Mouse (Mus musculus) cerebellum, adult 9-11 months (tissue): ENCODE data around the gene Cpm.
"Not testable (repeated sequence)": the region's sequence is repeated elsewhere in the genome, so short reads cannot be mapped to it uniquely, and the experiment has no call there.

Source experiments
- DNase-seq: peaks from one replicate; pipeline ENCODE4 v3.0.0; 2022

Cpm gene

GRCm38 (mm10) chr10:117629169-117629971, at the start of gene Cpm:
Gene Cpm, plus strand, starts transcription at chr10:117629500.
- no peak for DNase-seq

DNA sequence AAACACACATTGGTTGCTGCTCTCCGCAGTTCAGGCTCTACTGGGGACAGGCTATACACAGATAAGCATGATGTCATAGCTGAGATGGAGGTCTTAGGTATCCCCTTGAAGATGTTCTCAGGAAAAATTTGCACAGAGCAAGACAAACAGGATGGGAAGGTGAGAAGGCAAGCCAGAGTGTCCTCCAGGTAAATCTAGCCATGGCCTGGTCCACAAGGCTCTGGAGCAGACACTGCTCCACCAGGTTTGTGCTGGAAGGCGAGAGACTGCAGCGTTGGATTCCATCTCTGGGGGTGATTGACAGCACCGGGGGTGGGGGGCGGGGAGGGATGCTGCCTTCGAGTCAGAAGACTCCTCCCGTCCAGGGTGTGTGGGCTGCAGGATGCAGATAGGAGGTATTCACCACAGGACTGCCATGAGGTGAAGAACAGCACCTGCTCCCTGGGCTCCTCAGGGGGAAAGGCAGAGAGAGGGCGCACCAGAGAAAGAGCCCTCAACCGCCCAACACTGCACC, 49.5 kb upstream of the Cpm start:
- no peak for DNase-seq

- no peak for DNase-seq
These were observed 48.9 kb upstream of the Cpm start for GRCm38 (mm10) chr10:117580405-117580804.

DNA sequence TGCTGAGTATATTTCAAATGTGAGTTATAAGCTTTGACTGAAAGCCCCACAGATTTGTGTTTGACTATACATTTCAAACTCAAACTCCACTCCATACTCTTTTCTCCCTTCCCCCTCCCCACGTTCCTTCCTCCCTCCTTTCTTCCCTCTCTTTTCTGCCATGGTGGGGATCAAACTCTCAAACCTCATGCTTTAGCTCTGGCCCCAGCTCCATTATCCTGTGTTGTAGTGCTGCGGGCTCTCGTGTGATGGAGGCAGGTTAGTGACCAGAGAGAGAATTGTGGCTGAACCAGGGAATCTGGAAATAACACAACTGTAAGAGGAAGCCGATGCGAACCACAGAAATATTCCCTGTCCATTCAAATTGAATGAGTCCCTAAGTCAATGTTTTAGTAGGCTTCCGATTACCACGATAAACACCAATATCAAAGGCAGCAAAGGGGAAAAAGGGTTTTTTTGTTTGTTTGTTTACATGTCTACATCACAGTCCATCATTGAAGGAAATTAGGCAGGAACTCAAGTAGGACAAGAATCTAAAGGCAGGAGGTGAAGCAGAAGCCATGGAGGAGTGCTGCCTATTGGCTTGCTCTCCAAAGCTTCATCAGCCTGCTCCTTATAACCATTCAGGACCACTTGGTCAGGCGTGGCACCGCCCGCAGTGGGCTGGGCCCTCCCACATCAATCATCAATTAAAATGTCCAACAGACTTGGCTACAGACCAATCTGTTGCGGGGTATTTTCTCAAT, 48.1 kb upstream of the Cpm start:
- DNase-seq = no peak

- DNase-seq = no peak
These were observed 47.6 kb upstream of the Cpm start for GRCm38 (mm10) chr10:117581753-117582062.

- DNase-seq = no peak
These were observed 45.9 kb upstream of the Cpm start for GRCm38 (mm10) chr10:117583155-117584061.

DNA sequence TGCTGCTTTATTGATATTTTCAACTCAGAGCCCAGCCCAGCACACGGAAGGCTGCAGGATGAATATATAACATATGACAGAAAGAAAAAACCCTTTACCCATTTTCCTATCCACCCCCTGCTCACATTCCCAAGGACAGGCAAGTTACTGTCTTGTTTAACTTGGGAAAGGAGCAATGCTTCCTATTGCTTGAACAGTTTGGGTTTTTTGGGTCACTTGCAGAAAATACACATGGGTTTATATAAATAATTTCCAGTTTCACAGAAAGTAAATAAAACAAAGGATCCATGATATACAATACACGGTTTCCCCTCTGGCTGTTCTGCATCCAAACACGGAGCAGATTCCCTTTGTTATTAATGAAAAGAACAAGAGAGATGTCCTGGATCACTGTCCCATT, 45.2 kb upstream of the Cpm start:
- DNase-seq = no peak

DNA sequence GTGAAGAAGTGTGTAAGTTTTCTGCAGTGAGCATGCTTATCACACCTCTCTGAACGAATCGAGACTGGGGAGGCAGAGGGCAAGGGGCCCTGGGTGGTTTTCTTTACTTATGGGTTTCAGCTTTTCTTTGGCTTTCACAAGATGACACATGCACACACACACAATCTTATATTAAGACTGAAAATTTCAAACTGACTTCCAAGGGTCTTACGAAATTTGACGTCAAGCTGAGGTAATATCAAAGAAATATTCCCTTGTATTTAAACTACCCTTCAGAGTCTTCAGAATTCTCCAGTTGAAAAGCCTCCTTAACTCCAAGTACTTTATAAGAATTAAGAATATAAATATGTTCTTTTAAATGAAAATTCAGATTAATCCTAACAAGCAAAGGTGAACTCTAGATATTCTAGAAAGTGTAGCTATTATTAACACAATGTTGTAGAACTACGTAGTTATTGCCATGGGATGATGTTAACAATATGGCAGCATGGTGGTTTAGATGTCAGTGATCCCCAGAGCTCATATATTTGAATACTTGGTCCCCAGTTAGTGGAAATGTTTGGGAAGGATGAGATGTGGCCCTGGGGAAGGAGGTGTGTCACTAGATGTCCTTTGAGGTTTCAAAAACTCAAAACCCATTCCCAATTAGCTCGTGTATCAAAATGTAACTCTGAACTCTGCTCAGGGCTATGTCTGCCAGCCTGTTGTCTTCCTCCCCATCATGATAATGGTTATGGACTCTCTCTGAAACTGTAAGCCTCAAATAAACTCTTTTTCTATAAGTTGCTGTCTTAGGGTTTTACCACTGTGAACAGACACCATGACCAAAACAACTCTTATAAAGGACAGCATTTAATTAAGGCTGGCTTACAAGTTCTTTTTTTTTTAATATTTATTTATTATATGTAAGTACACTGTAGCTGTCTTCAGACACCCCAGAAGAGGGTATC, 44.5 kb upstream of the Cpm start:
- DNase-seq = no peak

- DNase-seq = no peak
These were observed 43.5 kb upstream of the Cpm start for GRCm38 (mm10) chr10:117585600-117586299.

DNA sequence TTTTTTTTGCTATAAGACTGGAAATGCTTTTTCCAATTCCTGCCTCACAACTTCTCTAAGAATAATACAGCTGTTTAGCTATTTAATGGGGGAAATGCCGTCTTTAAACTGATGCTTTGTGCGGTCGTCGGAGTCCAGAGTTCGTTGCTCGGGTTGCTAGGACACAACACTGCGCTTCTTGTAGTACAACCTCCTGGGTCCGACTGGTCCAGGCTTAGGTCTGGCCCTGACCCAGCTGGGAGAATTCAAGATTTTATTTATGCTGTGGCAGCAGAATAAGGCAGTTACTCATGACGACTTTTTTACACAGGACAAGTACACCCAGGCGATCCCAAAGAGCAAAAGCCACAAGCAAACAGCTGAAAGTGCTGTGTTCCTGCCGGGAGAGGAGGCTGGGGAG, 42.4 kb upstream of the Cpm start:
- DNase-seq = no peak

- no peak for DNase-seq
These were observed 42.0 kb upstream of the Cpm start for GRCm38 (mm10) chr10:117587335-117587734.

GRCm38 (mm10) chr10:117588416-117589143, 40.7 kb upstream of the Cpm start:
- DNase-seq = not testable (repeated sequence)

- DNase-seq = no peak
These were observed 40.0 kb upstream of the Cpm start for GRCm38 (mm10) chr10:117589144-117589940.

GRCm38 (mm10) chr10:117590331-117591301, 38.7 kb upstream of the Cpm start:
- DNase-seq = no peak

DNA sequence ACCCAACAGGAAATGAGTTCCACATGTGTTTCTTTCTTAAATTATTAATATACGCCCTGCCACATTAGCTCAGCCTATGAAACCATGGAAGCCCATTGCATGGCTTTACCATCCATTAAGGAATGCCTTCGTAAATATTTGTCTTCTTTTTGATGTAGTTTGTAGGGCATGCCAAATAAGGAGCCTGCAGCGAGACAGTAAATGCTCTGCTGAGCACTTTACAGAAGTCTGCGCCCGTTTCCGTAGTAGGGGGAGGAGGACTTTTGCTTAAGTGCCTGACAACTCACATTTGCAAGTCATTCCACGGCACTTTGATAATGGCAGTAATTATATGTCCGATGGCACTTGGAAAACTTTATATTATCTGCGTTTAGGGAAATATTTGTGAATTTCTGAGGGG, 37.5 kb upstream of the Cpm start:
- no peak for DNase-seq

DNA sequence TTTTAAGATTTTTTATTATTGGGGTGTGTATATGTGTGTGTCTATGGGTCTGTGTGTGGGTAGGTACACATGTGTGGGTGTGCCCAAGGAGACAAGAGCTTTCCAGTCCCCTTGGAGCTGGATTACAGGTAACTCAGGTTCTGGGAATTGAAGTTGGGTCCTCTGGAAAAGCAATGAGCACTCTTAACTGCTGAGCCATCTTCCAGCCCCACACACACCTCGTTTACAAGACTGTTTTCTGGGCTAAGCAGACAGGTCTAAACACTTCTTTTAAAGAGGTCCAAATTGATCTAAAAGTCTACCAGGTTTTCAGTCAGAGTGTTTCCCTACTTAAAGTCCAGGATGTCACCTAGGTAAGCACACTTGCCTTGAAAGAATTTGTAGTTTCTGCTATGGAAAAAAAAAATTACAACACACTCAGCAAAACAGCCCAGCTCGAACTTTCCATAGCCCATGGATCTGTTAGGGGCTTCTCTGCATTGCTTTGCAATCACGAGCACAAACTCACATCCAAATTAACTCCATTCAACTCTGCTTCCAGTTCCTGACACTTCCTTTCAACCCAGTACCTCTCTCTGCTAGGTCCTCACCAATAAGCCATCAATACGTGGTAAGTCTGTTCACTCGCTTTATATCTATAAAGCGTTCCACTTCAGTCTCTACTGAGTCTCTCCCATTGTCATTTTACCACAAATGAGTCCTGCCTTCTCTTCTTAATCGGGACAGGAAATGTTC, 36.8 kb upstream of the Cpm start:
- no peak for DNase-seq

DNA sequence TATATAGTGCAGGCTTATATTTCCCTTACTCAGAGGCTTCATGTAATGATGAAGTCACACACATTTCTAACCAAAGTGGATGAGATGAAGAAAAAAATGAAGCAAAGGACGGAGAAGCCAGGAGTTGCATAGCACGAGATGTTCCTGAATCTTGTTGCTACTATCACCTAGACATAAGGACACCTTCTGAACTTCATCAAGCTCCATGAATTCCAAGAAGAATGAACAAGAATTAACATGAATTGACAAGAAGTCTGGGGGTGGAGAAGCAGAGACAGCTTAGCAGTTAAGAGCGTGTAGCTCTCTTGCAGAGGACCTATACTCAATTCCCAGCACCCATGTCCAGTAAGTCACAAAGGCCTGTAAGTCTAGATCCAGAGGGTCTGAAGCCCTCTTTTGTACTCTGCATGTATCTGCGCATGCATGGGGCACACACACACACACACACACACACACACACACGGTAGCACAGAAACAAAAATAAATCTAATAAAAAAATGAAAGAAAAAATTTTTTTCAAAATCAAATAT, 36.2 kb upstream of the Cpm start:
- no peak for DNase-seq

GRCm38 (mm10) chr10:117593857-117594256, 35.4 kb upstream of the Cpm start:
- no peak for DNase-seq
